Mouse (Mus musculus) right cerebral cortex, adult 18-20 months (tissue): ENCODE measurements around the gene Pus7l.

Experiments used
- DNase-seq: peaks from one replicate; pipeline ENCODE4 v3.0.0; 2022; ENCODE audit warnings: mixed read lengths

The Pus7l gene

DNA sequence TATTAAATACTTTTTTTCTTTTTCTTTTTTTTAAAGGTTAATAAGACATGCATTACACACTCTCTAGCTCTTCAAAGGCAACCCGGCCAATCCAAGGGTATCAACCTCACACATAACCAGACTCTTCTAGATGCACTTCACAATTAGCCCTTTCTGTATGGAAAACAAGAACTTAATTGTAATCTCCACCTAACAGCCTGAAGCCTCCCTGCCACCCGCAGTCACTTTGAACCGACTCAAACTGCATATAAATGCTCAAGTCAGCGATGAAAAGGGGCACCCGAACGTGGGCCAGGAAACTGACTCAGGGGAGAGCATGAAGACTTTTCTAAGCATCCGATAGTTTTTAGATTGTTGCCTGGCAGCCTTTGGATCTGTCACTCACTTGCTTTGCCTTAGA is 66.1 kb downstream of the Pus7l start:
- no peak for DNase-seq

DNA sequence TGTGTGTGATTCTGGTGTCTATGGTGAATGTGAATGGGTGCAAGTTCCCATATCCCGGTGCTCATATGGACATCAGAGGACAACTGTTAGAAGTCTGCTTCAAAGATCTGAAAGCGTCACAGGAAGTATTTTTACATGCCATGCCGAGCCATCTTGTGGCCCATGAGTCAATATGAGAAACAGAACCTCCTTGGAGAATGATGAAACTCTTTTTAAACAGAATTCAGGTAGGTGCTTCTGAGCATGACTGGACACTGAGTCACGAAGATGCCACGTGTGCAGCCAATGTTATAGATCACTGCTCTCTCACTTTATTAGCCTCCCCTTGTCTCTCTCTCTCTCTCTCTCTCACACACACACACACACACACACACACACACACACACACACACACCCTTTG is 67.4 kb downstream of the Pus7l start:
- DNase-seq, result no peak
